Mouse (Mus musculus): ENCODE data around the gene Ak4.

DNA sequence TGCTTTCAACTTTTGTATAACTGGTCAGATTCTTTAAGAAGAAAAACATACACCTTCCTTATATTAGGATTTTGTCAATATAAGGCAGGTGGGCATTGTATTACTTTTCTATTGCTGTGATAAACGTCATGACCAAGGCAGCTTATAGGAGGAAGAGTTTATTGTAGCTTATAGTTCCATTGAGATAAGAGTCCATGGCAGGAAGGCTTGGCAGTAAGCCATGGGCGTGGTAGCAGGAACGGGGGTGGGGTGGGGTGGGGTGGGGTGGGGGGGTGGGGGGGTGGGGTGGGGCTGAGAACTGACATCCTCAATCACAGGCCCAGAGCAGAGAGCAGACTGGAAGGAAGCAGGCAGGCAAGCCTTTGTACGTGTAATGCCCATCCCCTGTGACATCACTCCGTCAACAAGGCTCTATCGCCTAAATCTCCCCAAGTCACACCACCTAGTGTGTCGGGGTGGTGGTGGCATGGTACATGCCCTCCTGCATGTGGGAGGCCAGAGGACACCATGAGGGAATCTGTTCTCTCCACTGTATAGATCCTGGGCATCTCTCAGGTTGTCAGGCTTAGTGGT, 24.4 kb downstream of the Ak4 start:
- no peak for TF ChIP-seq CTCF (IDR thresholded peaks at IDR 0.05)
- TF ChIP-seq EP300 (IDR thresholded peaks at IDR 0.05), result no peak
